Comparison of ENCODE assay signal across 8 mouse cellular contexts in genomic region chr2:167834605-167835004, GRCm38 (mm10).
DNase-seq lines count a peak whose midpoint lies in the region; ATAC-seq lines count a peak whose summit lies in the region.

No protein-coding gene starts in this region.

- peak overlapping the region; percentile 19; the same call in 1 of the 2 replicates for H3K27ac ChIP-seq in brown adipose tissue, adult 24 weeks (replicated peaks; ENCODE audit: low read depth, low read length)
- peak overlapping the region; percentile 96 for H3K27ac ChIP-seq in lung, embryonic 15.5 days

- H3K36me3 ChIP-seq in lung, embryonic 15.5 days = no peaks in the 10 kb centered on the region

- no peak overlapping the region for H3K4me2 ChIP-seq in lung, embryonic 15.5 days

- H3K9ac ChIP-seq in lung, embryonic 15.5 days = no peak overlapping the region

- peaks cover 7% of the 10 kb centered on the region; the same call in 1 of the 2 replicates for H3K4me1 ChIP-seq in brown adipose tissue, adult 24 weeks (ENCODE audit: control insufficient read depth, insufficient read depth, insufficient read length, low read length)
- H3K4me1 ChIP-seq in lung, embryonic 15.5 days = peaks cover 65% of the 10 kb centered on the region

- intact Hi-C loops in heart, postnatal 14 days (cut with DNase I) = loop anchor here (2.0 to 5.0 kb wide), 3 partner anchors 28 to 57 kb away; no protein-coding TSS in a partner anchor

- 16% methylated on average over 8 of the region's 8 CpGs for WGBS in lung, embryonic 15.5 days

- no peak overlapping the region for H3K4me3 ChIP-seq in brown adipose tissue, adult 24 weeks (ENCODE audit: insufficient read depth, low read depth, low read length)
- H3K4me3 ChIP-seq in lung, embryonic 15.5 days = no peak overlapping the region

- peak; percentile 56 to 69 for DNase-seq in layer of hippocampus, postnatal 10 days (ENCODE audit: low spot score in 2 of 2)
- DNase-seq in layer of hippocampus, adult 9-10 months (ENCODE audit: low spot score) = no peak
- DNase-seq in heart, postnatal 14 days = peak; percentile 77 to 82
- no peak for DNase-seq in spleen, adult 18-20 months
- DNase-seq in spleen, postnatal 14 days (ENCODE audit: low spot score in 2 of 2) = no peak

- H3K27me3 ChIP-seq in lung, embryonic 15.5 days = no peaks in the 10 kb centered on the region

- no peaks in the 10 kb centered on the region for H3K9me3 ChIP-seq in lung, embryonic 15.5 days

- peak; percentile 37 for ATAC-seq in lung, embryonic 15.5 days (ENCODE audit: borderline replicate concordance, extremely low read depth, low FRiP score, low TSS enrichment)
- no peak for ATAC-seq in granulocyte monocyte progenitor cell, adult 5-6 weeks (replicated peaks; ENCODE audit: poor library complexity, severe bottlenecking)

Comparison
In these comparisons a context has a peak if more than half of its experiments do, and no peak if none do; other contexts are left out.
1. DNase-seq: peak in layer of hippocampus, postnatal 10 days (2 of 2) and heart, postnatal 14 days (2 of 2); none in layer of hippocampus, adult 9-10 months (single experiment), spleen, adult 18-20 months (0 of 2) and spleen, postnatal 14 days (0 of 2).